Mouse (Mus musculus): ENCODE measurements around the gene Pcbp4.

Gene Pcbp4

GRCm38 (mm10) chr9:106447348-106447747, 5.7 kb upstream of the Pcbp4 start, which contains the start of the genes Abhd14b and Abhd14a:
Gene Abhd14b, plus strand, starts transcription at chr9:106447459.
Gene Abhd14a, minus strand, starts transcription at chr9:106447678.
- peak; percentile 94 for DNase-seq (ENCODE audit: low read depth)

DNA sequence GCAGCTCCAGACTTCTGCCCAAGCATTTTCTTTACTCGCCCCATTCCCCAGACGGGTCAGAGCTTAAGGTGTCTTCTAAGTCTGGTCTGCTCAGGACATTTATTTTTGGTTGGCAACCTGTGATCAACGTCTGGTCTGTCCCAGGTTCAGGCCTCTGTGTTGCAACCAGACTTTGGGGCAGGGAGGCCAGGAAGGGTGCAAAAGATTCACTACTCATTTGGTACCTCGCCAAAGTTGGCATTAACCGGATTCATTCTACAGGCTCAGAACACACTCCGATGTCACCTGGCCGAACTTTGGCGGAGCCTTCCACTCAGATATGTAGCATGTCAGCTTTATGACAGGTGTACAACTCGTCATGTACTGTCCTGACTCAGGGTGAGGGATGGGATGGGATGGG, 5.1 kb upstream of the Pcbp4 start:
- no peak for DNase-seq (ENCODE audit: low read depth)

- peak; percentile 49 for DNase-seq (ENCODE audit: low read depth)
Observed at GRCm38 (mm10) chr9:106448498-106449031, 4.5 kb upstream of the Pcbp4 start.

- no peak for DNase-seq (ENCODE audit: low read depth)
Observed at GRCm38 (mm10) chr9:106449947-106450346, 3.1 kb upstream of the Pcbp4 start.

DNA sequence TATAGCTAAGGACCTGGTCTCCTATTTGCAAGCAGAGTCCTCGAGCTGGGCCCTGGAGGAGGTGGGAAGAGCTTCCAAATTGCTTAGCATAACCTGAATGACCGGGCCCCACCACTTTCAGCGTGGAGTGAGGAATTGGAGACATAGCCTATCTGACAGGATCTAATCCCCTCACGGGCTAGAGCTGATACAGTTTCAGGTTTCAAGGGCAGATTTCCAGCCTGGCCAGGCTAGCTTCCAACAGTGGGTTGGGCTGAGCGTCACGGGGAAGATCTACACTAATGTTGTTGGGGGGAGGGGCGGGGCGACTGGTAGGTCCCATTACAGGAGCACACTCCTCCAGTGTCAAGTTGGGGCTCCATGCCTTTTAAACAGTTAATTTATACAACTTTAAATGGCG, 2.4 kb upstream of the Pcbp4 start:
- peak; percentile 95 for DNase-seq (ENCODE audit: low read depth)

GRCm38 (mm10) chr9:106451298-106451697, 1.8 kb upstream of the Pcbp4 start:
- DNase-seq (ENCODE audit: low read depth), result no peak

DNA sequence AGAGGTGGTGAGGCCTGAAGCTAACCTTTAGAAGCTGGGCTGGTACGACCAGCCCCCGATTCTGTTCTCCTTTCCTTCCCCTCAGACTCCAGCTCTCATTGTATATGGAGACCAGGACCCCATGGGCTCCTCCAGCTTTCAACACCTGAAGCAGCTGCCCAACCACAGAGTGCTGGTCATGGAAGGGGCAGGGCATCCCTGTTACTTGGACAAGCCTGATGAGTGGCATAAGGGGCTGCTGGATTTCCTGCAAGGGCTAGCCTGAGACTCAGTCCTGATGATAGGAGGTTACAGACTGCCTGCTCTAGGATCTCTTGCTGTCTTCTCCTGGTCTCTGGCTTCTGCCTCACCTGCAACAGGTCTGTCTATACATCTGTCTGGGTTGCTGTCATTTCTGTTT, 1.2 kb upstream of the Pcbp4 start:
- DNase-seq (ENCODE audit: low read depth), result no peak

GRCm38 (mm10) chr9:106452351-106452750, 740 bp upstream of the Pcbp4 start:
- DNase-seq (ENCODE audit: low read depth), result no peak

DNA sequence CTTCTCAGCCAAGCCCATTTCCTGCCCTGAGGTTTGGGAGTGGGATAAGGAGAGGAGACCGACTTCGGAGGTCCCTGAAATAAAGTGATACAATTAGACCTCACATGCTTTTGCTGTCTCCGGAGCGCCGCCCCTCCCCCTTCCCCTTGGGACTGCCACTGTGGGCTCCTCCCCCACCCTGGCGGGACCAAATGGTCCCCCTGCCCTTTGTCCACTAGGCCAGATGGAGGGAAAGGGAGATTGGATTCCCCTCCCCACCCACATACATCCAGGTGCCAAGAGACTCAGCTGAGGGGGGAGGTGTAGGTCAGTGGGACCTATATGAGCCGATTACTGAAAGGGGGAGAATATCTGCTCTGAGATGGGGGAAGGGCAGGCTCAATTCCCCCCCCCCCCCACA, 270 bp upstream of the Pcbp4 start:
- peak; percentile 60 for DNase-seq (ENCODE audit: low read depth)

GRCm38 (mm10) chr9:106454071-106454761, 1.1 kb downstream of the Pcbp4 start:
- peak; percentile 37 for DNase-seq (ENCODE audit: low read depth)

DNA sequence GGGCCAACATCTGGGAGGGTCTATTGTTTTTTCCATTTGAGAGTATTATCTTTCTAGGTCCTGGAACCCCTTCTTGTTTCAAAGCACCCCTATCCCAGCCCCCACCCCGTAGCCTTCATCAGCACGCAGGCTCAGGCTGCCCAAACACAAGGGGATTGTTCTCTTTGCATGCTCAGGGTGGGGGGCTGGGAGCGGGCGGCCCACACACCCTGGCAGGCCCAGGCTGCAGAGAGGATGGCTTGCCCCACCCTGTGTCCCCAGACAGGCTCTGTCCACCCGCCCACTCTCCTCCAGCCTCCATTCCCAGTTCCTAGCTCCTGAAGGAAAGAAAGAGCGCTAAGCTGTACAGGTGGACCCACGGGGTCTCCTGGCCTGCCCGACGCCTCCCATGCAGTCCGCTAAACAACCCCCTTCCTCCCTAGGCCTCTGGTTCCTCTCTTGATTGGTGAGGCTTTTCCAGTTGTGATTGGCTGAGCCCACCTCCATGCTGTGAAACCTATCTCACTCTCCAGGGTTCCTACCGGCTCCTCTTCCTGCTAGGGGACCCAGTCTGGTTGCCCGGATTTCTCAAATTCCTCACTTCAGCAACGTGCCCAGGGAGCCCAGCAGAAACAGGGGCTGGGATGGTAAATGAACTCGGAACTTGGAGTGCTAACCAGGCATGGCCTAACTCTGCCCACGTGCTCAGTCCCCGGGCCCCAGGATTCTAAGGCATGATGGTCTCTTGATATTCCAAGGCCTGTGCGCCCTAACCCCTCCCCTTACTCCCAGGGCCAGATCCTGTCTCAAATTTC, 2.0 kb downstream of the Pcbp4 start:
- DNase-seq (ENCODE audit: low read depth), result peak; percentile 54

DNA sequence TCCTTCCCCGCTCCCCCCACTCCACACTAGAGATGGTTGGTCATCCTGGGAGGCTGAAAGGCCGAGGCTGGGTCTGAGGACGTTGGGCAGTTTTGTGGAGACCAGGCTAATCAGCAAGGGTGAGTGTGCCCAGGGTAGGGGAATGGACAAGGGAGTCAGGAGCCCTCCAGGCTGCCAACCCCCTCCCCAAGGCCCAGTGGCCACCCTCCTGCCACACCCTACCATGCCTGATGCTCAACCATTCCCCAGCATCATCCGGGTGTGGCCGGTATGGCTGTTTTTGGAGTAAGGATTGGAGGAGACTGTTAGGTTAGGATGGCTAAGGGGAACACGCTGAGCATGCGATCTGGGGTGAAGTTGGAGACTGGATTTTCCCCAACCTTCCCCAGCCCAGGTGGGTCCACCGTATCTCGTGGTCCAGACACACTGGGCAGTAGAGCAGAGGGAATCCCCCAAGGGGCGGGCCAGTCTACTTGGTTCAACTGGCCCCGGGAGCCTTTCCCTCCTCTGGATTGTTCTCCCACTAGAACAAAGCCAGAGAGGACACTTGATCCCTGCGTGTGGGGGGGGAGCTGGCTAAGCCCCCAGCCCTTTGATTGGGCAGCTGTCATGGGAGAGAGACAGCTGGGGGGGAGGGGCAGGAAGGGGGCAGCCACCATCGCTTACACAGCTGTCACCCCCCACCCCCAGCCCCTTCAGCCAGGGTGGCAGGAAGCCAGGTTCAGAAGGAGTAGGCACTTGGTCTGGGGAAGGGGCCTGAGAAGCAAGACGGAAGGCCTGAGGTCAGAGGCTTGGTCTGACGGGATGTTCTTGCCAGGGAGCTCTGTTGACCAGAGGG, 3.5 kb downstream of the Pcbp4 start:
- no peak for DNase-seq (ENCODE audit: low read depth)

GRCm38 (mm10) chr9:106457163-106457559, 4.1 kb downstream of the Pcbp4 start:
- no peak for DNase-seq (ENCODE audit: low read depth)

DNA sequence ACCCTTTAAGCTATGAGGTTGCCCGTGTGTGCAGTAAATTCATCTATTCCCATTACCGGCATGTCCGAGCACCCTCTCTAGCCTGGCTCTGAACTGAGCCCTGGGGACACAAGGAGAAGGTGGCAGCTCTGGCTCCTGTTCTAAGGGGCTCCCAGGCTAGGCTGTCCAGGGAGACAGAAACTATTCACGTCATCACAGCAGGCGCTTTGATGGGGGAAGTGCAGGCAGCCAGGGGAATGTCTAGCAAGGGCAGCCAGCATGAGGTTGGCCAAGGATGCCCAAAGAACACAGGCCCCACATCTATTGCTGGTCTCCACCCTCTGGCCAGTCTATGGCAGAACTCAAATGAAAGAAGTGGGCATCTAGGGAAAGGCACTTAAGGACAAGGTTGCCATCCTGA, 4.8 kb downstream of the Pcbp4 start:
- no peak for DNase-seq (ENCODE audit: low read depth)

GRCm38 (mm10) chr9:106459946-106460345, 6.9 kb downstream of the Pcbp4 start:
- DNase-seq (ENCODE audit: low read depth), result no peak

DNA sequence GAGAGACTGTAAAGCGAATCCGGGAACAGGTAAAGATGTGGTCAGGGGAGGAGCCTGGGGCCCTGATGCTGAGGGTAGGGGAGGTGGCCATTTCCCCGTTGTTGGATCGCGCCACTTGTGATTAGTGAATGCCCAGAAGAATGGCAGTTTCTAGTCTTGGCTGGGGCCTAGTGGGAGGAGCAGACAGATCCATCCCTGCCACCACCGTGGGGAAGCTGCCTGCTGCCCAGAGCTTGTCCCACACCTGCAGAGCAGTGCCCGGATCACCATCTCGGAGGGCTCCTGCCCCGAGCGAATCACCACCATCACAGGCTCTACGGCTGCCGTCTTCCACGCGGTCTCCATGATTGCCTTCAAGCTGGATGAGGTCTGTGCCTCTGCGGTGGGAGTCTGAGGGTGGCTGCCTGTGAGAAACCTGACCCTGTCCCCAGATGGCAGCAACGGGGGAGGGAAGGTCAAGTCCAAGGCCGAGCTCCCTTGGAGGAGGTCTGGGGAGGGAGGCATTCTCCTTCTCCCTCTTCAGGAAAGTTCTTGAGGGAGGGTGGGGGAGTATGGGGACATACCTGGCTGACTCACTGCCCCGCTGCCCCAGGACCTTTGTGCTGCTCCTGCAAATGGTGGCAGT, 7.4 kb downstream of the Pcbp4 start:
- DNase-seq (ENCODE audit: low read depth), result no peak

DNA sequence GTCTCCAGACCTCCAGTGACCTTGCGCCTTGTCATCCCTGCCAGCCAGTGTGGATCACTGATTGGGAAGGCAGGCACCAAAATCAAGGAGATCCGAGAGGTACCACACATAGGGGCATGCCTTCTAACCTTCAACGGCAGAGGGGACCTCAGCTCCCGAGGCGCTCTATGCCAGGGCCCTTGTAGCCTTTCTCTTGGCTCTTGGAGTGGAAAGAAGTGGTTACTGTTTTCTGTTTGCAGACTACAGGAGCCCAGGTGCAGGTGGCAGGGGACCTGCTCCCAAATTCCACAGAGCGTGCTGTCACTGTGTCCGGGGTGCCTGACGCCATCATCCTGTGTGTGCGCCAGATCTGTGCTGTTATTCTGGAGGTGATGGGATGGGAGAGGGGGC, 7.9 kb downstream of the Pcbp4 start:
- no peak for DNase-seq (ENCODE audit: low read depth)

DNA sequence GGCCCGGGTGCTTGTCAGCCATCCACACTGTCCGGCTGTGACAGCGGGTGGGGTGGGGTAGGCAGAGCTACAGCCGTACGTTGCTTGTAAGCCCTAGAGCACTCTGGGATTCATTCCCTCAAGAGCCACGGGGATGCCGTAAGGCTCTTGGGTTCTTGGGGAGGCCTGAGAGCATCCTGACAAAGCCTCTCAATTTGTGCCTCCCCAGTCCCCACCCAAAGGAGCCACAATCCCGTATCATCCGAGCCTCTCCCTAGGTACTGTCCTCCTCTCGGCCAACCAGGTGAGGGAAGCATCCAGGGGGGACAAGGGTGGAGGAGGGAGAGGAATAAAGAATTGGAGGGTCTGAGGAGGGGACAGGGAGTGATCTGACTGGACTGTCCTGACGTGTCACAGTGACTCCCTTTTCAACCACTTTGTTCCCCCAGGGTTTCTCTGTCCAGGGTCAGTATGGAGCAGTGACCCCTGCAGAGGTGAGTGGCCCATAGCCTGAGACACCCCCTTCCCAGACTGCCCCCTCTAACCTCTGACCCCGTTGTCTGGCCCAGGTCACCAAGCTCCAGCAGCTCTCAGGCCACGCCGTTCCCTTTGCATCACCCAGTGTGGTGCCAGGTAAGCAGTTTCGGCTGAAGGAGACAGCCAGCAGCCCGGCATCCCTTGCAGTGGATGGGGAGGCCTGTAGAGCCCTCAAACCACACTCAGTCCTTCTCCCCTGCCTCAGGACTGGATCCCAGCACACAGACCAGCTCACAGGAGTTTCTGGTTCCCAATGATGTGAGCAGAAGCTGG, 8.7 kb downstream of the Pcbp4 start:
- no peak for DNase-seq (ENCODE audit: low read depth)

DNA sequence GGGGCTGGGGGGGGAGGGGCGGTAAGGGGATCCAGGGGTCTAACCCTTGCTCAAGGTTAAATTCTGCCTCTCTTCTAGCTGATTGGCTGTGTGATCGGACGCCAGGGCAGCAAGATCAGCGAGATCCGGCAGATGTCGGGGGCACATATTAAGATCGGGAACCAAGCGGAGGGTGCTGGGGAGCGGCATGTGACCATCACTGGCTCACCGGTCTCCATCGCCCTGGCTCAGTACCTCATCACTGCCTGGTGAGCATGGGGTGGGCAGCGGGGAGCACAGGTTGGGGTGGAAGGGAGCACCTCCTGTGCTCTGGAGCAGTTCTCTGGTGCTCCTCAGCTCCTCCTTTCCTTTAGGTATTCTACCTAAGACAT, 9.3 kb downstream of the Pcbp4 start:
- DNase-seq (ENCODE audit: low read depth), result no peak

GRCm38 (mm10) chr9:106463122-106464063, 10.3 kb downstream of the Pcbp4 start:
- DNase-seq (ENCODE audit: low read depth), result no peak

Data from NIH3T3 (cell line).